Mouse (Mus musculus) right cerebral cortex, postnatal 4 days (tissue): Measurements from ENCODE around the gene Noct.
A peak's percentile ranks its signal among the peaks of the same experiment; 100 is the strongest.
"Not testable (repeated sequence)": the region's sequence is repeated elsewhere in the genome, so short reads cannot be mapped to it uniquely, and the experiment has no call there.

Source experiments
- DNase-seq: peaks from one replicate; pipeline ENCODE4 v3.0.0-alpha.2; 2022

The Noct gene

GRCm38 (mm10) chr3:51224363-51225225, at the start of gene Noct:
Noct (plus strand) TSS chr3:51224447.
- peak; percentile 89 for DNase-seq

GRCm38 (mm10) chr3:51178158-51178557, 46.1 kb upstream of the Noct start:
- no peak for DNase-seq

- peak; percentile 24 for DNase-seq
These were observed 44.6 kb upstream of the Noct start for GRCm38 (mm10) chr3:51179460-51180146.

- no peak for DNase-seq
These were observed 43.8 kb upstream of the Noct start for GRCm38 (mm10) chr3:51180341-51180940.

GRCm38 (mm10) chr3:51182455-51182854, 41.8 kb upstream of the Noct start:
- no peak for DNase-seq

- not testable (repeated sequence) for DNase-seq
These were observed 40.7 kb upstream of the Noct start for GRCm38 (mm10) chr3:51183508-51183907.

GRCm38 (mm10) chr3:51183967-51184366, 40.3 kb upstream of the Noct start:
- DNase-seq, result not testable (repeated sequence)

GRCm38 (mm10) chr3:51184715-51185114, 39.5 kb upstream of the Noct start:
- no peak for DNase-seq

GRCm38 (mm10) chr3:51185406-51185805, 38.8 kb upstream of the Noct start:
- DNase-seq, result no peak

GRCm38 (mm10) chr3:51194075-51194474, 30.2 kb upstream of the Noct start:
- DNase-seq, result no peak

GRCm38 (mm10) chr3:51195321-51195720, 28.9 kb upstream of the Noct start:
- peak; percentile 23 for DNase-seq

- no peak for DNase-seq
These were observed 28.5 kb upstream of the Noct start for GRCm38 (mm10) chr3:51195736-51196135.

GRCm38 (mm10) chr3:51196724-51197111, 27.5 kb upstream of the Noct start:
- DNase-seq, result no peak

GRCm38 (mm10) chr3:51197112-51197731, 27.0 kb upstream of the Noct start:
- no peak for DNase-seq

- no peak for DNase-seq
These were observed 26.0 kb upstream of the Noct start for GRCm38 (mm10) chr3:51198291-51198690.

GRCm38 (mm10) chr3:51199130-51199529, 25.1 kb upstream of the Noct start:
- no peak for DNase-seq

- DNase-seq, result no peak
These were observed 23.9 kb upstream of the Noct start for GRCm38 (mm10) chr3:51200311-51200710.

GRCm38 (mm10) chr3:51200894-51201293, 23.4 kb upstream of the Noct start:
- DNase-seq, result no peak

GRCm38 (mm10) chr3:51201986-51202385, 22.3 kb upstream of the Noct start:
- no peak for DNase-seq

GRCm38 (mm10) chr3:51202491-51202987, 21.7 kb upstream of the Noct start:
- no peak for DNase-seq

GRCm38 (mm10) chr3:51203906-51204305, 20.3 kb upstream of the Noct start:
- no peak for DNase-seq

GRCm38 (mm10) chr3:51204441-51204840, 19.8 kb upstream of the Noct start:
- DNase-seq, result no peak

- no peak for DNase-seq
These were observed 19.4 kb upstream of the Noct start for GRCm38 (mm10) chr3:51204897-51205296.
